Mouse (Mus musculus) brain, embryonic 14.5 days (tissue): ENCODE results near the gene Bcl2l10. TPM values are rescaled to one million over a fixed set of nuclear protein-coding genes. Genes with fewer than 3 reads are reported as not detected.
"Not testable (repeated sequence)": the region's sequence is repeated elsewhere in the genome, so short reads cannot be mapped to it uniquely, and the experiment has no call there.

Source experiments
- DNase-seq: peaks from one replicate; pipeline ENCODE4 v3.0.0-alpha.2; 2011; ENCODE audit warnings: low read depth
- CTCF ChIP-seq: fragments of 200-500 bp; IDR thresholded peaks from 2 replicates; pipeline ENCODE4 v1.5.1; 2012; ENCODE audit warnings: inconsistent platforms, mild to moderate bottlenecking, moderate library complexity, borderline replicate concordance; ENCODE audit not compliant: insufficient read depth, insufficient read length; ENCODE audit errors: extremely low read depth
- POLR2A ChIP-seq: fragments of 200-500 bp; IDR thresholded peaks from 2 replicates; pipeline ENCODE4 v1.6.1; 2012; ENCODE audit warnings: mild to moderate bottlenecking, inconsistent platforms, borderline replicate concordance; ENCODE audit not compliant: poor library complexity, insufficient read depth, insufficient read length, severe bottlenecking; ENCODE audit errors: extremely low read depth
- polyA plus RNA-seq: library from polyadenylated mRNA; depleted of rRNA; stranded (reverse); fragments of >200 nt; gene quantifications from 2 replicates; pipeline ENCODE4 v1.2.3, GENCODE M21; 2012

Bcl2l10 gene
- polyA plus RNA-seq, 1 experiment = 0.08 TPM

DNA sequence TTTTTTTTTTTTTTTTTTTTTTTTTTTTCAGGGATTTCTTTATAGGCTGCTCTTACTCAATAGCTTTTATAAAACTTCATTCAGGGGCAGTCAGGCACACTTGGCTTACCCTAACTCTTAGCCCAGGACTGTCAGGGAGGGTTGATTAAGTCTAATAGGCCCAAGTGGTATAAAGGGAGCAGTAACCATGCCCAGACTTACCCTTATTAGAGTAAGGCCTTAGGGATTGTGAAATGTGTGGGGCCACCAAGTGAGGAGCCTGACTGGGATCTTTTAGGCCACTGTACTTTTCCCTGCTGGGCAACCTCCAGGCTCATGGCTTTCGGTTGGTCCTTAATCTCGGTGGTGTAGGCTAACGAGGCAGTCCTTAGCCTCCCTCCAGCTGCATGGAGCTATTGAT lies 1.1 kb downstream of the Bcl2l10 start:
- peak; percentile 8 for DNase-seq
- TF ChIP-seq CTCF = no peak
- TF ChIP-seq POLR2A = no peak

DNA sequence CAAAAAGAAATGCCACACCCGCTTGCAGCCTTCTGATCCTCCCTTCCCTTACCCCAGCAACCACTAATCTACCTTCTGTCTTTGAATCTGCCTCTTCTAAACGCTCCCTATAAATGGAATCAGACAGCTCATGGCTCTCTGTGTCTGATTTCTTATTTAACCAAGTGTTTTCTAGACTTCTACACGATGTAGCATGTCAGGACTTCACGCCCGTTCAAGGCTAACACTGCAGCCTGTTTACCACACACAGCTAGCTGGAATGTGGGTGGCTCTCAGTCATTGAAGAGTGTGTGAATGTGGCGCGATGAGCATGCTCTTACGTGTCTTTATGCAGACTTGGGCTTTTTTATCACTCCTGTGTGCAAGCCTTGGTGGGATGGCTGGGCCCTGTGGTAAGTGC lies 5.5 kb downstream of the Bcl2l10 start:
- no peak for DNase-seq
- TF ChIP-seq POLR2A (no peak), CTCF (no peak)

DNA sequence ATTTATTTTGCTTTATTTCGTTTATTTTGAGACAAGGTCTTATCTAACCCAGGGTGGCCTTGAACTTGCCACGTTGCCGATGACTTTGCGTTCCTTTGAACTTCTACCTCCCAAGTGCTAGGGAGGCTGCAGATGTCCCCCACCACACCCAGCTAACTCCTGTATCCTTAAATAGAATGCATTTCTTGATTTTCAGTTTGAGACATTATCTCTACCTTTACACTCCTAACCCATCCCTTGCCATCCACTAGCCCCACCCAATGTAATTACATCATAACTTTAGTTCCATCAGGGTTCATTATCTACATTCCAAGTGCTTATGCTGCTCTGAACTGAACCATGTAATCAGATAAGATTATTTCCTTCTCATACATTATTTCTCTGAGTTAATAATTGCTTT lies 8.2 kb downstream of the Bcl2l10 start:
- DNase-seq = no peak
- TF ChIP-seq POLR2A (no peak), CTCF (no peak)

DNA sequence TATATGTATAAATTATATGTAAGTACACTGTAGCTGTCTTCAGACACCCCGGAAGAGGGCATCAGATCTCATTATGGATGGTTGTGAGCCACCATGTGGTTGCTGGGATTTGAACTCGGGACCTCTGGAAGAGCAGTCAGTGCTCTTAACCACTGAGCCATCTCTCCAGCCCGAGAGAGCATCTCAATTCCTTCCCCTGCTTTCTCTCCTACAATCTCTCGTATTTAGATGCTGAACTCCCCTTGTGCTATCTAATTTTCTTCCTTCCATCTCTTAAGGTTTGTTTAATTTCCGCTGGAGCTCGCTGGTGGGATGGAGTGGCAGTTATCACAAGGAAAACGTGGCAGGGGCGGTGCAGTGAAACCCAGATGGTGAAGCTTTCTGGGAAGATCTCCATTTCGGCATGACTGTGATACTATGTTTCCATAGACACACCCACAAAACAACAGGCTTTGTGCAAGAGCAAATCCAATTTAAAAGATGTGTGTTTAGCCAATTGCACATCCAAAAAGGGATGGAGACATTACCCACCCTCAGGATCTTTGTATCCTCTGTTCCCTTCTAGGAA lies 9.6 kb downstream of the Bcl2l10 start:
- DNase-seq = no peak
- TF ChIP-seq CTCF (no peak), POLR2A (no peak)

DNA sequence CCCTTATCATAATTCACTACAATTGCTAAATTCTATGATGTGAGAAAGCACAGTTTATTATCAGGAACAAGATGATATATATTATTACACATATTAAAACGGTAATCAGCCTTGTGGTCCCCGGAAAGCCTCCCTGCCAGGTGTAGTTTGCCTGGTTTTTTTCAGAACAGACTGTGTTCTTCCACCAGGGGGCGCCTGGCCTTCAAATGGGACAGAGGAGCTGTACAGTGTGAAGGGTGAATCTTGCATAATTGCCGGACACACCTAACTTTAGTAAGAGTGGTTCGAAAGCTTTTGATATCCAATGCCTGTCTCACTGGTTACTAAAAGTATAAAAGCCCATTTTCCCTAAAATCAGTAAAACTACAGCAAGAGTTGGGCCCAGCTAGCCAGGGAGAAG lies 14.1 kb downstream of the Bcl2l10 start:
- no peak for TF ChIP-seq POLR2A
- TF ChIP-seq CTCF = peak; percentile 77
- peak; percentile 65 for DNase-seq

DNA sequence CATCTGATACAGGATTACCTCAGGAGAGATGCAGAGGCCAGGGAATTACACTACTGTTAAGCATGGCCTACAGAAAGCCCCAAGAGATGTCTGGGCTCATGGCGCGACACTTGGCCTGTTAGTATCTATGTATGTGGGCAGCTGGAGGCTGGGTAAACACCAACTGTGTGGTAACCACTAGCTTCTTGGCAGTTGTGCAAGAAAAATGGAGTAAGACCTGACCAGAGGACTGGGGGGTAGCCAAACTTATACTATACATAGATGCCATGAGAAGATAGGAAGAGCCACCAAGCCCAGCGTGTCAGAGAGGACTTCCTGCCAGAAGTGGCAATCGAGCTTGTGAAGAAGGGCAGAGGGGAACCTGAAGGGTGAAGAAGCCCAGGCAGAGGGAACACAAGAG lies 14.6 kb downstream of the Bcl2l10 start:
- no peak for TF ChIP-seq POLR2A
- no peak for TF ChIP-seq CTCF
- DNase-seq = no peak

DNA sequence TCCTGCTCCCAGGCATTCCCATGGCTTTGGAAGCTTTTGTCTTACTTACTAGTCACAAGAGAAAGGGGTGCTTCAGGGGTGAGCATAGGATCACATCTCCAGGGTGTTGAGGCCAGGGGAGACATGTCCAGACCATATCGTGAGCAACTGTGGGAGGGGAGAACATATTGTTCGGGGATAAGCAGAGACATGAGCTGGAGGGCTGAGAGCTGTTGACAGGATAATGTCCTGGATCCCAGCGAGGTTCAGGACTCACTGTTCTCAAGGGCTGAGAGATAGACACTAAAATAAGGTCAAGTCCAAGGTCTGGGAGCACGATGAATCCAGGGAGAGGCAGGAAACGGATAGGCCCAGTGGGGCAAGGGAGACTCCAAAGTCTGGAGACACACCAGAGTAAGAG lies 15.4 kb downstream of the Bcl2l10 start:
- TF ChIP-seq CTCF (no peak), POLR2A (no peak)
- DNase-seq = no peak

DNA sequence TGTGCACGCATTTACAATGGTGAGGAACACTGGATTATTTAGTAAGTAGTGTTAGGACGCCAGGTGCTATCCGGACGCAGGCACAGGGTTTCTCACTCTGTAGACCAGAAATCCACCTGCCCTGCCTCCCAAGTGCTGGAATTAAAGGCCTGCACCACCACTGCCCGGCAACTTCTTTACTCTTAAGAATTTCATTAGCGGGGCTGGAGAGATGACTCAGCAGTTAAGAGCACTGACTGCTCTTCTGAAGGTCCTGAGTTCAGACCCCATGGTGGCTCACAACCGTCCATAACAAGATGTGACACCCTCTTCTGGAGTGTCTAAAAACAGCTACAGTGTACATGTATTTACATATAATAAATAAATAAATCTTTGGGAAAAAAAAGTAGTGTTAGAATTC lies 16.1 kb downstream of the Bcl2l10 start:
- not testable (repeated sequence) for DNase-seq

DNA sequence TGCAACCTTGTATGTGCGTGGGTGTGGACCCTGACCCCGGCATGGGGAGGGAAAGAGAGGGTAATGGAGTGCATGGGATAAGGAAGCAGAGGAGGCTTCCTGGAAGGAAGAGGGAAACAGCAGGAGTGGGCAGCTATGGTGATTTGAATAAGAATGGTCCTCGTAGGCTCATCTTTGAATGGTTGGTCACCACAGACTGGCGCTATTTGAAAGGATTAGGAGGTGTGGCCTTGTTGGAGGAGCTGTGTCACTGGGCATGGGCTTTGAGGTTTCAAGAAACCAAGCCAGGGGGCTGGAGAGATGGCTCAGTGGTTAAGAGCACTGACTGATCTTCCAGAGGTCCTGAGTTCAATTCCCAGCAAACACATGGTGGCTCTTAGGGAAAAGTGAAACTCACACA lies 17.6 kb downstream of the Bcl2l10 start:
- DNase-seq = no peak
- TF ChIP-seq POLR2A (no peak), CTCF (no peak)

DNA sequence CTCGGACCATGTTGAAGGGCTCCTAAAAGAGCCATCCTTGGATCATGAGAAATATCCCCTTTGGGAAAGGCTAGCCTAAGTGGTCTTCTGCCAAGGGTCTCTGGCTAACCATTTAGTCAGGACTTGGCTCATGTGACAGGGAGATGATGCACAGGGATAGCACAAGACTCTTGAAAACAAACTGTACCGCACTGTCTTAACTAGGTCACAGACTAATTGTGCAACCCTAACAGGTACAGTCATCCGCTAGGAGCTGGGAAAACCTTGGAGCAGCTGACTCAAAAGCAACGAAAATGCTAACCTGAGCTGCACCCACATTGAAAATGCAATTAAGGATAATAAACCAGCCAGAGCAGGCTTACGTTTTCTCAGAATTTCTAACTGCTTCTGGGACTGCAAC lies 18.6 kb downstream of the Bcl2l10 start:
- DNase-seq = no peak
- TF ChIP-seq POLR2A = no peak

DNA sequence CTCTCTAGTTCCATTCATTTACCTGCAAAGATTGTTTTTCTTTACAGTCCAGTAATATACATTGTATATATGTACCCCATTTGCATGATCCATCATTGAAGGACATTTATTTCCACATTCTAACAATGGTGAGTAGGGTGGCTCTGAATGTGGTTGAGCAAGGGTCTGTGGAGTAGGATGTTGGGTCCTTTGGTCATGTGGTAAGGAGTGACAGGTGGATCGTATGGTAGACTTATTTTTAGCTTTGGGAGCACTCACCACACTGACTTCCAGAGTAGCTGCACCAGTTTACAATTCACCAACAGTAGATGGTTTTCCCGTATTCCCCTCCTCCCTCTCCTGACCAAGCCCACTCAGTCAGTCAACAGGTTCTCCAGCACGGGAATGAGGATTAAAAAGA lies 21.2 kb downstream of the Bcl2l10 start:
- TF ChIP-seq CTCF (no peak), POLR2A (no peak)
- DNase-seq = no peak

DNA sequence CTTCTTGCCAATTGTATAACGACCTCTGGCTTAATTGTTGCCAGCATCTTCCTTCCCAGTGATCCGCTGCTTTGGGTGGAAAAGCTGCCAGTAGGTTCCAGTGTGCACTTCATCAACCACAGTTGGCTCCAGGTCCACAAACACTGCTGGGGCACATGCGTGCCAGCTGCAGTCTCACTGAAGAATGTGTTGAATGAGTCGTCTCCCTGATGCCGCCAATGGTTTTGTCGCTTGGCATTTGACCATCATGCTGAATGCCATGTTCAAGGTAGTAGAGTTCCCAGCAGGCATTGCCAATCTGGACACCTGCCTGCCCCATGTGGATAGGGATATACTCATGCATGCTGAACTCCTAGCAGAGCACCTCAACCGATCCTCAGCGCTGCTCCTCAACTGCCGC lies 28.0 kb downstream of the Bcl2l10 start:
- DNase-seq = peak; percentile 22
- TF ChIP-seq POLR2A (no peak), CTCF (no peak)

DNA sequence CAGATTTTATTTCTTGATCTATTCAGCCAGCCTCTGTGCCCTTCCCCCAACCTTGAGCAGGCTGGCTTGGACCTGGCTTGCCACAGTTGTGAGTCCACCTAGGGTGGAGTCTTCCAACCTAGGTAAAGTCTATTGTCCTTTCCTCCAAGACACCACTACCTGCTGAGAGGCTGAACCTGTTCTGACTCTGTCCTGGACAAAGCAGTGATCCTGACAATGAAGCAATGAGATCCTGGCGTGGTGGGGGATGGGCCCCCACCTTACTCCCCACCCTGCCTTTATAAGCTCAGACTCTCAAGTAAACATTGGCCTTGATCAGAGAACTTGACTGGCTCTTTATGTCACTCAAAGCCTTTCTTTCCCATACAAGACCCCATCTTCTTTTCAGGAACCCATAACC lies 28.9 kb downstream of the Bcl2l10 start:
- no peak for DNase-seq
- TF ChIP-seq POLR2A (no peak), CTCF (no peak)

DNA sequence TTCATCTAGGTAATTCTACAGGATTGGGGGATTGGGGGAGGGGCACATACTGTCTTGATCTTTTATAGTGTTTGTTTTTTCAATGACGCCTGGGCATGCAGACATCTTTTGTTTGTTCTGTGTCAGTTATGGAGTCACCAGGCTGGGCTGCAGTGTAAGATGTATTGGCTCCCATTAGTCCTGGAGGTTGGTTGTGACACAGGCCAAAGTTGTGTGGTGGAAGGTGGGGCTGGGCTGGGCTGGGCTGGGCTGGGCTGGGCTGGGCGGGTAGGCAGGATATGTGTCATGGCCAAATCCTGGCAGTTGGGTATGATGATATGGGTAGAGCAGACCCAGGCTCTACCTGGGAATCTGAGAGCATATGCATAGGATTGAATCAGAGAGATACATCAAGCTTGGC lies 31.2 kb downstream of the Bcl2l10 start:
- DNase-seq = no peak
- TF ChIP-seq POLR2A = no peak
- TF ChIP-seq CTCF = no peak

DNA sequence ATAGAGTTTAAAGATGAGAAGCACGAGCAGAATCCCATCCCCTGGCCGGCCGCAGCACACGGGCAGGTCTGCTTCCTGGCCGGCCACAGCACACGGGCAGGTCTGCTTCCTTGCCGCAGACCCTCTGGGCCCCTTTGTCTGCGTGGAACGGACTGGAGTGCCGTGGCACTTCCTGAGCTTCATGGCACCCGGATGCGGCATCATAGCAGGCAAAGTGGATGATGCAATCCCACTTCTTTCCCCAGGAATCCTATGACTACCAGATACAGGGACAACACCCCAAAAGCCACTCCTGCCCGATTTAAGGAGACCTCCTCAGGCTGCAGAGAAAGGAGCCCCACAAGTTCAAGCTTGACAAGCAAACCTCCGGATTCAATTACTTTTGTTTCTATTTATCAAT lies 35.3 kb downstream of the Bcl2l10 start:
- DNase-seq = no peak
- no peak for TF ChIP-seq CTCF
- TF ChIP-seq POLR2A = no peak
